Mouse (Mus musculus): Measurements from ENCODE around the gene Ldha. TPM values are rescaled to one million over a fixed set of nuclear protein-coding genes. Genes with fewer than 3 reads are reported as not detected.
A peak's percentile ranks its signal among the peaks of the same experiment; 100 is the strongest.

Gene Ldha
- polyA plus RNA-seq, 1 experiment = 1,796 TPM

DNA sequence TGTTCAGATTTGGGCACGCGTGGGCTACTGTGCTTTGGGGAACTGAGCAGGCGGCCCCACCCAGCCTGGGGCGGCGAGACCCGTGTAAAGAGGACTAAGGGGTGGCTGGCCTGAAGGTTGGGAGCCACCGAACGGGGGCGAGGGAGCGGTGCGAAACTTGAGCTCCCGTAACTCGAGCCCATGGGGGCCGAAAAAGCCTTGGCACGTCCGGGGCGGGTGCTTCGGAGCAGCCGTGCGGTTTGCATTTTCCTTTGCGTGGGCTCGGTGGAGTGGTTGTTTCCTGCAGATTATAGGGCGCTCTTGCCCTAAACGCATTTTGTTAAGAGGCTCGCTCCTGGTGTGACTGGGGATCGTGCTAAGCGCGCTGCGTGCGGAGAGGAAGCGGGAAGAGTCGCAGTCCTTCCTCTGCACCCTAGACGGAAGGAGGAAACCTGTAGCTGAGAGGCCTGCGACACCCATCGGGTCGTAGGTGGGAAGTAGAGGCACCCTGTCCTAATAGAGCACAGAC, 4.8 kb downstream of the Ldha start:
- Histone ChIP-seq H3K4me3 (ENCODE audit: insufficient read depth, low read depth, low read length) (peak overlapping the region; percentile 85), H3K4me1 (ENCODE audit: control insufficient read depth, insufficient read depth, insufficient read length, low read length) (peaks cover 10% of the 10 kb centered on the region), H3K27ac (replicated peaks; ENCODE audit: low read depth, low read length) (peak overlapping the region; percentile 90)

DNA sequence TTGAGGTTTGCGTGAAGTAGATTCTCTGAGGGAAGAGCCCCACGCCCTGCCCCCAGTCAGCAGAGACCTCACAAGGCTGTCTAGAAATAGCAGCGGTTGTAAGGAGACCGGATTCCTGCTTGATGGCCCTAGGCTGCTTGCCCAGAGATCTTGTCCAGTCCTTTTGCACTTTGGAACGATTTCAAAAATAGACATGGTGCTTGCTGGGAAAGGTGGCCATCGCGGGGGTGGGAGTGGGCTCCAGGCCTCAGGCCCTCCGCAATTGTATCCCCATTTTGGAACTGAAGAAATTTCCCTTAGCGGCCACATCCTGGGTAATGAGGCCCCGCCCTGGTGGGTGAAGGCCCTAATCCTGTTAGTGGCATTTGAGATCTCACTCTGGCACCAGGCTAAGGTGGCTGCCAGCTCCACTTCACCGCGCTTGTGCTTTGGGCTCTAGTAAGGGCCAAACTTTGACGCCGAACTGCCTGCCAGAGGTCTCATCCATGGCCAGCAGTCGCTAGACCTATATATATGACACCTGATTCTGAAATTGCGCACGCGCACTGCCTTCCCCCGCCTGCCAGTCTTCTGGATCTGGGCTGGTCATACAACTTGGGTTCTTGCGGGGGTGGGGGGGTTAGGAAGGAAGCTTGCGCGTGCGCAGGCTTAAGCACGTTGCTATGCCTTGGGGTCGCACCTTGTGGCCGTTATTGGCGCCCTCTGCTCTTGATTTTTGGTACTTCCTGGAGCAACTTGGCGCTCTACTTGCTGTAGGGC, 5.4 kb downstream of the Ldha start:
- Histone ChIP-seq H3K4me1 (ENCODE audit: control insufficient read depth, insufficient read depth, insufficient read length, low read length) (peaks cover 10% of the 10 kb centered on the region), H3K27ac (replicated peaks; ENCODE audit: low read depth, low read length) (peak overlapping the region; percentile 90), H3K4me3 (ENCODE audit: insufficient read depth, low read depth, low read length) (peak overlapping the region; percentile 85)

DNA sequence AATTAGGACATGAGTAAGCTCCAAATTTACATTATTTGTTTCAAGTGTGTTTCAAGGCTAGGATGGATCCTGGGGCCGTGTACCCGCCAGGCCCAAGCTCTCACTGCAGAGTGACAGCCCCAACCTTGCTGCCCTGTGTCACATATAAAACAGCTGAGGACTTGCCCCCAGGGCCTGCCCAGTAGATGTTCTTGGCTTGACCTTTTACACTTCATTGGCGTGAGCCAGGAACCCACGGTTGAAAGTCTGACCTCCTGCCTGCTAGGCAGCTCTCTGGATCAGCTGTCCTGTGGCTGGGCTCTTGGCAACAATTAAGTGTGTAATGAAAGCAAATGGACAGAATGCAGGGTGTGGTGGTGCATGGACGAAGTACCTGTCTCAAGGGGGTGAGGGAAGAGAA, 8.0 kb downstream of the Ldha start:
- peak overlapping the region; percentile 77 for H3K27ac ChIP-seq (replicated peaks; ENCODE audit: low read depth, low read length)
- H3K4me3 ChIP-seq (ENCODE audit: insufficient read depth, low read depth, low read length) = no peak overlapping the region

DNA sequence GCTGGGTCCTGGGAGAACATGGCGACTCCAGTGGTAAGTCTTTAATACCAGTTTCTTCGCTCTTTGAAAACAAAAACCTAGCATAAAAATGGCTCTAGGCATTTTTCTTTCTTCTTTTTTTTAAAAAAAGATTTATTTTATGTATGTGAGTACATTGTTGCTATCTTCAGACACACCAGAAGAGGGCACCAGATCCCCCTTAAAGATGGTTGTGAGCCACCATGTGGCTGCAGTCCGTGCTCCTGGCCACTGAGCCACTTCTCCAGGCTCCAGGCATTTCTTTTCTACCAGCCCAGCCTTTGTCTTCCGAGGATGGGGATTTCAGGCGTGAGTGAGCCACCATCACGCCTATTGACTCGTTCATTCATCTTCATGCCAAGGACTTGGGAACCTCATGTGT, 9.8 kb downstream of the Ldha start:
- no peak overlapping the region for H3K27ac ChIP-seq (replicated peaks; ENCODE audit: low read depth, low read length)
- H3K4me1 ChIP-seq (ENCODE audit: control insufficient read depth, insufficient read depth, insufficient read length, low read length) = peaks cover 6% of the 10 kb centered on the region
- no peak overlapping the region for H3K4me3 ChIP-seq (ENCODE audit: insufficient read depth, low read depth, low read length)

More for the DNA sequence above, 8.0 kb downstream of the Ldha start:
- peaks cover 10% of the 10 kb centered on the region for H3K4me1 ChIP-seq (ENCODE audit: control insufficient read depth, insufficient read depth, insufficient read length, low read length)

DNA sequence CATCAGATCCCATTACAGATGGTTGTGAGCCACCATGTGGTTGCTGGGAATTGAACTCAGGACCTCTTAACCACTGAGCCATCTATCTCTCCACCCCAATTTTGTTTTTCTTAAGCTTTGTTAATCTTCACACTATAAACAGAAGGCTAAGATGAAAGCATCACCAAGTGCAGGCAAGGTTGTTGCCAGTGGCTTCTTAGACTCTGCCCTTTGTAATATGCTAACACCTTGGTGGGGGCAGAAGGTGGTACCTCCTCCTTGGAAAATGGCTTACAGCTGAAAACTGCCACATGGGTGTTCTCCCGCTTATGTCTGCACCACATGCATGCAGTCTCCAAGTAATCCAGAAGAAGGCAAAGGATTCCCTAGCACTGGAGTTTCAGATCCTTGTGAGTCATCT, 11.4 kb downstream of the Ldha start:
- Histone ChIP-seq H3K4me1 (ENCODE audit: control insufficient read depth, insufficient read depth, insufficient read length, low read length) (peaks cover 4% of the 10 kb centered on the region; the same call in 1 of the 2 replicates), H3K27ac (replicated peaks; ENCODE audit: low read depth, low read length) (no peak overlapping the region), H3K4me3 (ENCODE audit: insufficient read depth, low read depth, low read length) (no peak overlapping the region)

DNA sequence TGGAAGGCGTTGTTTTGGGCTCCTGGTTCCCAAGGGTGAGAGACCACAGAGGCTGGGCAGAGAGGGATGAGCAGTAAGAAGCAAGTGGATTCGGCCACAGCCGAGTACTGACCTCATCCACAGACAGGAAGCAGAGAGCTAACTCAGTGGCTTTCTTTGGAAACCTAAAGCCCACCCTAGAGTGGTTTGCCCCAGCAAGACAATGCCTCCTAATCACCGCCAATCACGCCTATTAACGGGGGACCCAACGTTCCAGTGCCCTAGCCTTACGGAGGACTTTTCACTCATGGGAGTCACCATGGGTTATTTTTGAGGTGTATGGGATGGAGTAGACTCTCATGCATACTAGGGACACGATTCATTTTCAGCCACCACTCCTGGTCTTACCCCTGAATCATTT, 12.1 kb downstream of the Ldha start:
- Histone ChIP-seq H3K4me1 (ENCODE audit: control insufficient read depth, insufficient read depth, insufficient read length, low read length) (peaks cover 4% of the 10 kb centered on the region; the same call in 1 of the 2 replicates), H3K27ac (replicated peaks; ENCODE audit: low read depth, low read length) (no peak overlapping the region)

DNA sequence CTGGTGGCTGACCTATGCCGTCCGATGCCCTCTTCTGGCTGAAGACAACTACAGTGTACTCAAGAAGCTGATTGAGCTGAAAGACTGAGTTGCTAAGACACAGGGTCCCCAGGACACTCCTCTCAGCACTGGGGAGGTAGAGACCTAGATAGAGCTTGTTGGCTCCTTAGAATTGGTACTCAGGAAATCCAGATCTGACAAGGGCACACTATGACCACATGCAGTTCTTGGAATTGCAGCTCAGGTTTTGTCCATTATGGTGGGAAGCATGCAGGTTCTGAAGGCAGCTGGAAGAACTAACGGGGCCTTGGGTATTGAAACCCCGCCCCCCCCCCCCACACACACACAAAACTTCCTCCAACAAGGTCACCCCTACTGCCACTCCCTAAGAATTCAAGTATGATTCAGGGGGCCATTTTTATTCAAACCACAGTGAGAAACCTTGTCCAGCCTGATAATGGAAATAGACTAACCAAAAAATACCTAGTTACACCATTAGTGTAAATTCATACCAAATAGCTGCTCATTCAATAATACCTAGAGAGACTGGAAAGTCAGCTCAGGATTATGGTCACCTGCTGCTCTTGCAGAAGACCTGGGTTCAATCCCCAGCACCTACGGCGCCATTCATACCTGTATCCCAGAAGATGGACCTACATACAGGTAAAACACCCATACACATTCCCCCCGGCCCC, 14.7 kb downstream of the Ldha start:
- no peak overlapping the region for H3K27ac ChIP-seq (replicated peaks; ENCODE audit: low read depth, low read length)
- H3K4me3 ChIP-seq (ENCODE audit: insufficient read depth, low read depth, low read length) = no peak overlapping the region
- H3K4me1 ChIP-seq (ENCODE audit: control insufficient read depth, insufficient read depth, insufficient read length, low read length) = no peaks in the 10 kb centered on the region

More for the DNA sequence above, 12.1 kb downstream of the Ldha start:
- H3K4me3 ChIP-seq (ENCODE audit: insufficient read depth, low read depth, low read length) = no peak overlapping the region

DNA sequence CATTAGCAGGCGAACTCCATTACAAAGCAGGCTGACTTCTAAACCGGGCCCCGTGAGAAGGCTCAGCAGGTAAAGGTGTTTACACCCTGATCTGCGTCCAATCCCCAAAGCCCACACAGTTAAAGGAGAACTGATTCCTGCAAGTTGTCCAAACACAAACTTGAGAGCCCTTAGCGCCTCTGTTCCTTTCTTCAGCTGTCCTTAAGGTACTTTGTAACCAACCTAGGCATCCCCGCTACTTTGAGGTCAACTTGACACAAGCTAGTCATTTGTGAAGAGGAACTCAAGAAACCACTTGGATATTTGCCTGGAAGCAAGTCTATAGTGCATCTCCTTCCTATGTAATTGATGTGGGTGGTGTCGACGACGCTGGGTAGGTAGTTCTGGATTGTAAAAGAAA, 16.2 kb downstream of the Ldha start:
- H3K4me1 ChIP-seq (ENCODE audit: control insufficient read depth, insufficient read depth, insufficient read length, low read length) = no peaks in the 10 kb centered on the region
- H3K27ac ChIP-seq (replicated peaks; ENCODE audit: low read depth, low read length) = no peak overlapping the region
- no peak overlapping the region for H3K4me3 ChIP-seq (ENCODE audit: insufficient read depth, low read depth, low read length)

DNA sequence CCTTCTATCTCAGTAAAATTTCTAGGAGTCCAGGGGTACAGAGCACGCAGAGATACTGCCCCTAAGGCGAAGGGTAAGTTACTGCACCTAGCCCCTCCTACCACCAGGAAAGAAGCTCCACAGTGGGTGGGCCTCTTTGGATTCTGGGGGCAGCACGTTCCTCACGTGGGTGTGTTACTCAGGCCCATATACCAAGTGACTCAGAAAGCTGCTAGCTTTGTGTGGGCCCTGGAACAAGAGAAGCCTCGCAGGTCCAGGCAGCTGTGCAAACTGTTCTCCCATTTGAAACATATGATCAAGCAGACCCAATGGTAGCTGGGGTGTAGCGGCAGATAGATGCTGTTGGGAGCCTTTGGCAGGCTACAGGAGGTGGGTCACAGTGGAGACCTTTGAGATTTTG, 17.8 kb downstream of the Ldha start:
- Histone ChIP-seq H3K4me3 (ENCODE audit: insufficient read depth, low read depth, low read length) (no peak overlapping the region), H3K4me1 (ENCODE audit: control insufficient read depth, insufficient read depth, insufficient read length, low read length) (no peaks in the 10 kb centered on the region), H3K27ac (replicated peaks; ENCODE audit: low read depth, low read length) (no peak overlapping the region)

DNA sequence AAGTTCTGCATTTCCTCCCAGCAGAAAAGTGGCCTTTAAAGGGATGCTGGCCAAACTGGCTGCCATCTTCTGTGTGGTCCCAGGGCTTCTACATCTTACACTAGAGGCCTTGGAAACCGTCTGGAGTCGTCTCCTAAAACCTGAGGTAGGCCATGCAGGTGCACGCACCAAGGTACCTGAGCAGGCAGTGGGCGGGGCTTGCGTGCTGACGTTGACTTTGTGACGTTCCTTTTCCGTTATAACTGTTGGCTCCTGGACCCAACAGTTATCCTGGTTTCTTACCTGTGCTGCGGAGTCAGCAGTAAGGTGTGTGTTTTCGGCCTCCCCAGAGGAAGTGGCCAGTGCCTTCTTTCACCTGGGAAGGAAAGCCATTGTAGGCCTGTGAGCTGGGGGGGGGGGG, 19.7 kb downstream of the Ldha start, which contains the start of gene Ldhc:
Gene Ldhc (plus strand): TSS at position 208 of the 400 bp plus-strand sequence.
- H3K4me3 ChIP-seq (ENCODE audit: insufficient read depth, low read depth, low read length) = no peak within 1 kb of the TSS
- no peaks in the 10 kb centered on the region for H3K4me1 ChIP-seq (ENCODE audit: control insufficient read depth, insufficient read depth, insufficient read length, low read length)
- no peak within 1 kb of the TSS for H3K27ac ChIP-seq (replicated peaks; ENCODE audit: low read depth, low read length)

DNA sequence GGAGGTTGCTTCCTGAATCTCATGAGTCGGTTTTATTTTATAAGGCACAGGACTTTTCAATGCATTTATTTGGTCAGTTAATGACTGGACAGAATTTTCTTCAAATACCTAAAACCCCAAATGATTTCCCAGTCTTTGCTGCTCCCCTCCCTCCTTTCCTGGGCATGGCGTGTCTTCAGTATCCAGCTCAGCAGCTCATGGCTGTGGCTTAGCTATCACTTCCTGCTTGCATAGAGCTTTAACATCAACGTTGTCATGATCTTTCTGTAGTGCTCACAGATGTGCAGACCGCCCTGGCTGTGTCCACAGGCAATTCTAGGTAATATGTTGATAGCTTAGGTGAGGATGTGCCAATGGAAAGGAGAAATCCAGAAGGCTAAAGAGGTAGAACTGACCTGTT, 30.7 kb downstream of the Ldha start:
- no peak overlapping the region for H3K27ac ChIP-seq (replicated peaks; ENCODE audit: low read depth, low read length)
- no peaks in the 10 kb centered on the region for H3K4me1 ChIP-seq (ENCODE audit: control insufficient read depth, insufficient read depth, insufficient read length, low read length)

DNA sequence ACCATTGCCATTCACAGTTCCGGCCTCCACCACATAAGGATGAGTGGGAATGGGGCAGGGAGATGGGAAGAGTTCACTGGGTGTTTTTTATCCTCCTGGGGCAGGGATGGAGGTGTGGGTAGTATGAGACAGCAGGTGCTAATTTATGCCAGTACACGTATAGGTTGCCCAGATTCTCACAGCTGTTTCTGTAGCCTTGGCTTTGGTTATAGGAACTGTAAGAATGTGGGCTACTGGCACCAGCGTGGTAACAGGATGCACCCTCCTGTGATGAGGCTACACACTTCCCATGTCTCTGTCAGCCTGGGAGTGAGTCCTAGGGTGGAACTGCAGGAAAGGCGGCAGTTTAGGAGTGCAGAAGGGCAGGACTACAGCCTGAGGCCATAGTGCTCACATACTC, 35.6 kb downstream of the Ldha start:
- Histone ChIP-seq H3K27ac (replicated peaks; ENCODE audit: low read depth, low read length) (no peak overlapping the region), H3K4me1 (ENCODE audit: control insufficient read depth, insufficient read depth, insufficient read length, low read length) (no peaks in the 10 kb centered on the region)

More for the DNA sequence above, 30.7 kb downstream of the Ldha start:
- H3K4me3 ChIP-seq (ENCODE audit: insufficient read depth, low read depth, low read length) = no peak overlapping the region

DNA sequence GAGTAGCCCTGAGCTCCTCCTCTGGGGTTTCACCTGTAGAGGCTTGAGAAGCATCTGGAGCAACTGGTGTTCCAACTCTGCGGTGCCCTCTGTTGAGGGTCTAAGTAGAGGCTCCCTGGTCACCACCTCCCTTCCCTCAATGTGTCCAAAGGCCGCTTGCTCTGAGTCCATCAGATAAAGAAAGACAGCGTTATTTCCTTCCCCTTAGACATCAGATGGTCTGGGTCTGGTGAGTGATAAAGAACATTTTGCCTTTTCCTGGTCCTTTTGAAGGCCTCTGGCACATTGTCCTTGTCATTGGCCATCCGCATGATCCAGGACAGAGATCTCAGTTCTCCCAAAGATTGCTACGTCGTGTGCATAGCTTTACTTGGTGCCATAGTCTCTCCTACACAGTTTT, 36.0 kb downstream of the Ldha start:
- H3K4me3 ChIP-seq (ENCODE audit: insufficient read depth, low read depth, low read length) = no peak overlapping the region
- no peaks in the 10 kb centered on the region for H3K4me1 ChIP-seq (ENCODE audit: control insufficient read depth, insufficient read depth, insufficient read length, low read length)
- H3K27ac ChIP-seq (replicated peaks; ENCODE audit: low read depth, low read length) = no peak overlapping the region

More for the DNA sequence above, 35.6 kb downstream of the Ldha start:
- no peak overlapping the region for H3K4me3 ChIP-seq (ENCODE audit: insufficient read depth, low read depth, low read length)

DNA sequence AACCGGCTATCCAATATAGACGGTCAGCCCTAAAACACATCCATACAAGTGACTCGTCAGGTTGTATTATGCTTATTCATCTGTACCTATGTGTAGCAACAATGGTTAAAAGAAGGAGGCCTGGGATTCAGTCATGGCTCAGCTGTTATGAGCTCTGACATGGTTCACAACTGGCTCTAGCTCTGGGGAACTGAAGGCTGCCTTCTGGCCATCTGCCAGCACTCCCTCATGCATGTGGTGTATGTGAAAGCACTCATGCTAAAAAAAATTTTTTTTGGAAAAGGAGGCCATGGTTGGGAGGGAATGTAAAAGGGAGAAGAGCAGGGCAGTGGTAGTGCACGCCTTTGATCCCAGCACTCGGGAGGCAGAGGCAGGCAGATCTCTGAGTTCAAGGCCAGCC, 38.6 kb downstream of the Ldha start:
- H3K4me1 ChIP-seq (ENCODE audit: control insufficient read depth, insufficient read depth, insufficient read length, low read length) = no peaks in the 10 kb centered on the region
- no peak overlapping the region for H3K27ac ChIP-seq (replicated peaks; ENCODE audit: low read depth, low read length)

DNA sequence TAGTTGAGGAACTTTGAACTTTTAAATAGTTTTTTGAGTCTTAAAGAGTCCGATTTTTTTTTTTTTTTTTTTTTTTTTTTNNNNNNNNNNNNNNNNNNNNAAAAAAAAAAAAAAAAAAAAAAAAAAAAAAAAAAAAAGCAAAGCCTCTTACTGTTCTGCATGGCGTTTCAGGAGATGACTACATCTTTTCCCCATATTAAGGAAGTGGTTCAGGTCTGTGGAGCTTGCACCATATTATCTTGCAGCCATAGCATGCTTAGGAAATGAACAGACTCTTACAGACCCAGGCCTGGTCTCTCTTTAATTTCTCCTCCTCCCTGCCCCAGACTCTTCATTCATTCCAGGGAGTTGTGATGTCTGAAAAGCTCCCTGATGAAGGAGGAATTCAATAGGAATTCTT, 39.7 kb downstream of the Ldha start:
- no peak overlapping the region for H3K27ac ChIP-seq (replicated peaks; ENCODE audit: low read depth, low read length)
- no peaks in the 10 kb centered on the region for H3K4me1 ChIP-seq (ENCODE audit: control insufficient read depth, insufficient read depth, insufficient read length, low read length)
- no peak overlapping the region for H3K4me3 ChIP-seq (ENCODE audit: insufficient read depth, low read depth, low read length)

More for the DNA sequence above, 38.6 kb downstream of the Ldha start:
- no peak overlapping the region for H3K4me3 ChIP-seq (ENCODE audit: insufficient read depth, low read depth, low read length)
